Mouse (Mus musculus): ENCODE data around the gene Galnt7. TPM values are rescaled to one million over a fixed set of nuclear protein-coding genes. Genes with fewer than 3 reads are reported as not detected.

The Galnt7 gene
- polyA plus RNA-seq (2011; ENCODE audit: insufficient read depth, insufficient read length, low read depth, missing spikeins), result 26.1 and 27.4 TPM in 2 replicates

- no peaks in the 10 kb centered on the region for H3K36me3 ChIP-seq (ENCODE audit: control insufficient read depth, insufficient read depth, low read length, poor library complexity, severe bottlenecking)
- no peaks in the 10 kb centered on the region; the same call in 1 of the 2 replicates for H3K27me3 ChIP-seq (ENCODE audit: control insufficient read depth, insufficient read depth, low read length, poor library complexity, severe bottlenecking)
- peak within 1 kb of the TSS; percentile 77 for H3K4me3 ChIP-seq (ENCODE audit: low read depth, low read length)
- H3K9me3 ChIP-seq (replicated peaks; ENCODE audit: control insufficient read depth, insufficient read depth, low read length, poor library complexity, severe bottlenecking), result no peaks in the 10 kb centered on the region
- H3K9ac ChIP-seq (ENCODE audit: low read depth, poor library complexity, severe bottlenecking), result peak within 1 kb of the TSS; percentile 97
- H3K27ac ChIP-seq (ENCODE audit: insufficient read depth, low read length), result peak within 1 kb of the TSS; percentile 13; the same call in 1 of the 2 replicates
- TF ChIP-seq CTCF (IDR thresholded peaks at IDR 0.05; ENCODE audit: low read depth, low read length) (no peak), EP300 (IDR thresholded peaks at IDR 0.05; ENCODE audit: insufficient read depth, low read depth, low read length) (no peak), POLR2A (IDR thresholded peaks at IDR 0.05; ENCODE audit: insufficient read depth, low read length) (no peak)
- no peaks in the 10 kb centered on the region for H3K4me1 ChIP-seq (ENCODE audit: control insufficient read depth, insufficient read depth, low read length)
These were observed at the start of gene Galnt7 for GRCm38 (mm10) chr8:57652456-57653055. Galnt7 (minus strand) TSS chr8:57653032.

- H3K9ac ChIP-seq (ENCODE audit: low read depth, poor library complexity, severe bottlenecking), result no peak overlapping the region
- TF ChIP-seq CTCF (IDR thresholded peaks at IDR 0.05; ENCODE audit: low read depth, low read length), result no peak
- no peak for TF ChIP-seq EP300 (IDR thresholded peaks at IDR 0.05; ENCODE audit: insufficient read depth, low read depth, low read length)
- TF ChIP-seq POLR2A (IDR thresholded peaks at IDR 0.05; ENCODE audit: insufficient read depth, low read length), result no peak
These were observed 35.8 kb upstream of the Galnt7 start for GRCm38 (mm10) chr8:57688633-57689032.

GRCm38 (mm10) chr8:57685803-57686202, 33.0 kb upstream of the Galnt7 start:
- Histone ChIP-seq H3K4me1 (ENCODE audit: control insufficient read depth, insufficient read depth, low read length) (no peaks in the 10 kb centered on the region), H3K9ac (ENCODE audit: low read depth, poor library complexity, severe bottlenecking) (no peak overlapping the region), H3K4me3 (ENCODE audit: low read depth, low read length) (no peak overlapping the region), H3K27ac (ENCODE audit: insufficient read depth, low read length) (no peak overlapping the region), H3K27me3 (ENCODE audit: control insufficient read depth, insufficient read depth, low read length, poor library complexity, severe bottlenecking) (no peaks in the 10 kb centered on the region; the same call in 1 of the 2 replicates), H3K36me3 (ENCODE audit: control insufficient read depth, insufficient read depth, low read length, poor library complexity, severe bottlenecking) (no peaks in the 10 kb centered on the region), H3K9me3 (replicated peaks; ENCODE audit: control insufficient read depth, insufficient read depth, low read length, poor library complexity, severe bottlenecking) (no peaks in the 10 kb centered on the region)
- TF ChIP-seq EP300 (IDR thresholded peaks at IDR 0.05; ENCODE audit: insufficient read depth, low read depth, low read length) (no peak), CTCF (IDR thresholded peaks at IDR 0.05; ENCODE audit: low read depth, low read length) (no peak), POLR2A (IDR thresholded peaks at IDR 0.05; ENCODE audit: insufficient read depth, low read length) (no peak)

More at GRCm38 (mm10) chr8:57688633-57689032, 35.8 kb upstream of the Galnt7 start:
- H3K27me3 ChIP-seq (ENCODE audit: control insufficient read depth, insufficient read depth, low read length, poor library complexity, severe bottlenecking), result no peaks in the 10 kb centered on the region; the same call in 1 of the 2 replicates
- H3K27ac ChIP-seq (ENCODE audit: insufficient read depth, low read length), result no peak overlapping the region
- no peaks in the 10 kb centered on the region for H3K4me1 ChIP-seq (ENCODE audit: control insufficient read depth, insufficient read depth, low read length)
- no peak overlapping the region for H3K4me3 ChIP-seq (ENCODE audit: low read depth, low read length)
- H3K36me3 ChIP-seq (ENCODE audit: control insufficient read depth, insufficient read depth, low read length, poor library complexity, severe bottlenecking), result no peaks in the 10 kb centered on the region
- H3K9me3 ChIP-seq (replicated peaks; ENCODE audit: control insufficient read depth, insufficient read depth, low read length, poor library complexity, severe bottlenecking), result no peaks in the 10 kb centered on the region

GRCm38 (mm10) chr8:57680044-57680443, 27.2 kb upstream of the Galnt7 start:
- Histone ChIP-seq H3K36me3 (ENCODE audit: control insufficient read depth, insufficient read depth, low read length, poor library complexity, severe bottlenecking) (no peaks in the 10 kb centered on the region), H3K27me3 (ENCODE audit: control insufficient read depth, insufficient read depth, low read length, poor library complexity, severe bottlenecking) (no peaks in the 10 kb centered on the region), H3K9me3 (replicated peaks; ENCODE audit: control insufficient read depth, insufficient read depth, low read length, poor library complexity, severe bottlenecking) (no peaks in the 10 kb centered on the region), H3K9ac (ENCODE audit: low read depth, poor library complexity, severe bottlenecking) (no peak overlapping the region), H3K4me3 (ENCODE audit: low read depth, low read length) (no peak overlapping the region), H3K4me1 (ENCODE audit: control insufficient read depth, insufficient read depth, low read length) (no peaks in the 10 kb centered on the region), H3K27ac (ENCODE audit: insufficient read depth, low read length) (no peak overlapping the region)
- TF ChIP-seq POLR2A (IDR thresholded peaks at IDR 0.05; ENCODE audit: insufficient read depth, low read length) (no peak), CTCF (IDR thresholded peaks at IDR 0.05; ENCODE audit: low read depth, low read length) (no peak), EP300 (IDR thresholded peaks at IDR 0.05; ENCODE audit: insufficient read depth, low read depth, low read length) (no peak)

GRCm38 (mm10) chr8:57664121-57664520, 11.3 kb upstream of the Galnt7 start:
- no peaks in the 10 kb centered on the region for H3K4me1 ChIP-seq (ENCODE audit: control insufficient read depth, insufficient read depth, low read length)

GRCm38 (mm10) chr8:57660019-57660418, 7.2 kb upstream of the Galnt7 start:
- Histone ChIP-seq H3K36me3 (ENCODE audit: control insufficient read depth, insufficient read depth, low read length, poor library complexity, severe bottlenecking) (no peaks in the 10 kb centered on the region), H3K4me1 (ENCODE audit: control insufficient read depth, insufficient read depth, low read length) (no peaks in the 10 kb centered on the region), H3K27me3 (ENCODE audit: control insufficient read depth, insufficient read depth, low read length, poor library complexity, severe bottlenecking) (no peaks in the 10 kb centered on the region), H3K4me3 (ENCODE audit: low read depth, low read length) (no peak overlapping the region), H3K27ac (ENCODE audit: insufficient read depth, low read length) (no peak overlapping the region), H3K9me3 (replicated peaks; ENCODE audit: control insufficient read depth, insufficient read depth, low read length, poor library complexity, severe bottlenecking) (no peaks in the 10 kb centered on the region), H3K9ac (ENCODE audit: low read depth, poor library complexity, severe bottlenecking) (no peak overlapping the region)
- TF ChIP-seq EP300 (IDR thresholded peaks at IDR 0.05; ENCODE audit: insufficient read depth, low read depth, low read length) (no peak), CTCF (IDR thresholded peaks at IDR 0.05; ENCODE audit: low read depth, low read length) (no peak), POLR2A (IDR thresholded peaks at IDR 0.05; ENCODE audit: insufficient read depth, low read length) (no peak)

More at GRCm38 (mm10) chr8:57664121-57664520, 11.3 kb upstream of the Galnt7 start:
- H3K9ac ChIP-seq (ENCODE audit: low read depth, poor library complexity, severe bottlenecking), result no peak overlapping the region
- H3K27ac ChIP-seq (ENCODE audit: insufficient read depth, low read length), result no peak overlapping the region
- H3K4me3 ChIP-seq (ENCODE audit: low read depth, low read length), result no peak overlapping the region
- H3K27me3 ChIP-seq (ENCODE audit: control insufficient read depth, insufficient read depth, low read length, poor library complexity, severe bottlenecking), result no peaks in the 10 kb centered on the region
- no peaks in the 10 kb centered on the region for H3K36me3 ChIP-seq (ENCODE audit: control insufficient read depth, insufficient read depth, low read length, poor library complexity, severe bottlenecking)
- TF ChIP-seq POLR2A (IDR thresholded peaks at IDR 0.05; ENCODE audit: insufficient read depth, low read length), result no peak
- no peak for TF ChIP-seq EP300 (IDR thresholded peaks at IDR 0.05; ENCODE audit: insufficient read depth, low read depth, low read length)
- no peak for TF ChIP-seq CTCF (IDR thresholded peaks at IDR 0.05; ENCODE audit: low read depth, low read length)
- no peaks in the 10 kb centered on the region for H3K9me3 ChIP-seq (replicated peaks; ENCODE audit: control insufficient read depth, insufficient read depth, low read length, poor library complexity, severe bottlenecking)

Data from ES-Bruce4 (cell line).